Mouse (Mus musculus) myocyte (in vitro differentiated cells): ENCODE measurements at regions not wholly inside any gene's neighbourhood (a gene's known extent, or its start where the extent isn't known, plus 50 kb on each side); places are given as distances from the start of the nearest gene placed in this dataset.

Experiments
- H3K27me3 ChIP-seq: one replicate; pipeline ENCODE4 v1.6.1; 2011; ENCODE audit not compliant: control insufficient read depth, insufficient read depth, insufficient read length
- H3K36me3 ChIP-seq: one replicate; pipeline ENCODE4 v1.6.1; 2011; ENCODE audit not compliant: control insufficient read depth, insufficient read depth
- H3K4me2 ChIP-seq: one replicate; pipeline ENCODE4 v1.6.1; 2011; ENCODE audit warnings: low read depth, control low read depth
- H3K4me3 ChIP-seq: one replicate; pipeline ENCODE4 v1.5.1; 2011; ENCODE audit warnings: mild to moderate bottlenecking, control low read depth, moderate library complexity
- H3K79me2 ChIP-seq: one replicate; pipeline ENCODE4 v1.6.1; 2011; ENCODE audit not compliant: control insufficient read depth, insufficient read depth
- H3ac ChIP-seq: one replicate; pipeline ENCODE4 v1.6.1; 2011; ENCODE audit not compliant: control insufficient read depth, insufficient read length
- CEBPB ChIP-seq: IDR thresholded peaks from 2 replicates; pipeline ENCODE4 v1.6.1; 2011; ENCODE audit warnings: mild to moderate bottlenecking, moderate library complexity; ENCODE audit not compliant: poor library complexity, insufficient read depth, severe bottlenecking
- E2F4 ChIP-seq: IDR thresholded peaks from one replicate; pipeline ENCODE4 v1.6.1; 2011; ENCODE audit warnings: mild to moderate bottlenecking, control low read depth, moderate library complexity; ENCODE audit not compliant: insufficient read depth
- MAX ChIP-seq: IDR thresholded peaks from one replicate; pipeline ENCODE4 v1.6.1; 2011; ENCODE audit warnings: low read depth, mild to moderate bottlenecking, control low read depth
- MYOD1 ChIP-seq, 3 experiments: IDR thresholded peaks; one replicate each; pipeline ENCODE4 v1.6.1; 2011; ENCODE audit warnings: control low read depth in 2 of 3, low read depth in 2 of 3, mild to moderate bottlenecking in 2 of 3, moderate library complexity in 1 of 3; ENCODE audit not compliant: insufficient read length in 2 of 3, control insufficient read depth in 1 of 3
- MYOG ChIP-seq, 3 experiments: IDR thresholded peaks; one replicate each; pipeline ENCODE4 v1.6.1; 2011; ENCODE audit warnings: control low read depth in 2 of 3, low read depth in 2 of 3, mild to moderate bottlenecking in 2 of 3; ENCODE audit not compliant: insufficient read length in 2 of 3, control insufficient read depth in 1 of 3, insufficient read depth in 1 of 3
- POLR2A ChIP-seq: IDR thresholded peaks from one replicate; pipeline ENCODE4 v1.6.1; 2011; ENCODE audit warnings: low read depth, mild to moderate bottlenecking, control low read depth, moderate library complexity; ENCODE audit not compliant: insufficient read length
- POLR2AphosphoS2 ChIP-seq: IDR thresholded peaks from one replicate; pipeline ENCODE4 v1.6.1; 2011; ENCODE audit warnings: low read depth, control low read depth; ENCODE audit not compliant: insufficient read length
- REST ChIP-seq: IDR thresholded peaks from one replicate; pipeline ENCODE4 v1.6.1; 2011; ENCODE audit warnings: mild to moderate bottlenecking, control low read depth, moderate library complexity; ENCODE audit not compliant: insufficient read depth, insufficient read length
- SRF ChIP-seq: IDR thresholded peaks from one replicate; pipeline ENCODE4 v1.6.1; 2011; ENCODE audit warnings: low read depth; ENCODE audit not compliant: control insufficient read depth, insufficient read length
- TCF12 ChIP-seq: IDR thresholded peaks from one replicate; pipeline ENCODE4 v1.6.1; 2011; ENCODE audit warnings: mild to moderate bottlenecking, control low read depth; ENCODE audit not compliant: poor library complexity, insufficient read depth, severe bottlenecking
- TCF3 ChIP-seq: IDR thresholded peaks from one replicate; pipeline ENCODE4 v1.6.1; 2011; ENCODE audit warnings: low read depth, control low read depth; ENCODE audit not compliant: insufficient read length
- USF1 ChIP-seq: IDR thresholded peaks from one replicate; pipeline ENCODE4 v1.6.1; 2011; ENCODE audit warnings: low read depth, mild to moderate bottlenecking, control low read depth, moderate library complexity

DNA sequence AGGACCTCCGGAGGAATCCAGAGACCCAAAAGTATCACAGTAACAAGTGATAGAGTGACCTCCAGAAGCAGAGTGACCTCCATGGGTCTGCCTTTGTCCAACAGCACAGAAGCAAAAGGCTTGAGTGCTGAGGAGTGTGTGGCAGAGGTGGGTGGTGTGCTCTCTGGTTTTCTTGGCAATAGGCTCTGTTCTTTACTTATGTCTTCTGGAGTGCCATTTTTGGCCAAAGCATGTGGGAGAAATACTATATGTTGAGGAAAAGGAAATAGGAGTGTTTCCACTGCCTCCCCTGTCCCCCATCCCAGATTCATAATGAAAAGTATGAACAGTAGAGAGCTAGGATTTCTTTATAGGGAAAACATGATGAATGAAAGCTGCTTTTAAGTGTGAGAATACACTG lies 51.5 kb upstream of the Bmper start:
- Histone ChIP-seq H3K4me3 (no peak overlapping the region), H3ac (no peak overlapping the region), H3K4me2 (no peak overlapping the region), H3K79me2 (no peaks in the 10 kb centered on the region), H3K36me3 (no peaks in the 10 kb centered on the region), H3K27me3 (no peaks in the 10 kb centered on the region)
- TF ChIP-seq TCF12 (no peak), MAX (no peak), E2F4 (no peak), REST (no peak), POLR2A (no peak), POLR2AphosphoS2 (no peak), SRF (no peak), MYOD1 (IDR thresholded peaks at IDR 0.05; ENCODE audit: control insufficient read depth in 1 of 3, insufficient read length in 2 of 3, low read depth in 2 of 3) (no peak), TCF3 (no peak), CEBPB (no peak), USF1 (no peak), MYOG (IDR thresholded peaks at IDR 0.05; ENCODE audit: control insufficient read depth in 1 of 3, insufficient read depth in 1 of 3, insufficient read length in 2 of 3, low read depth in 2 of 3) (no peak)
